Mouse (Mus musculus) heart, adult 2 months (tissue): Measurements from ENCODE around the gene Cpsf6.

Experiments used
- CTCF ChIP-seq: fragments of 200-600 bp; IDR thresholded peaks from 2 replicates; pipeline ENCODE4 v1.8.1; 2022; ENCODE audit warnings: antibody characterized with exemption, mild to moderate bottlenecking, moderate library complexity
- EP300 ChIP-seq: fragments of 200-500 bp; IDR thresholded peaks from 2 replicates; pipeline ENCODE4 v1.6.1; 2011; ENCODE audit warnings: low read depth, low read length, control low read depth; ENCODE audit not compliant: insufficient read depth
- POLR2A ChIP-seq: fragments of 200-500 bp; IDR thresholded peaks from 2 replicates; pipeline ENCODE4 v1.6.1; 2011; ENCODE audit warnings: mild to moderate bottlenecking, low read depth, low read length, control low read depth; ENCODE audit not compliant: insufficient read depth

DNA sequence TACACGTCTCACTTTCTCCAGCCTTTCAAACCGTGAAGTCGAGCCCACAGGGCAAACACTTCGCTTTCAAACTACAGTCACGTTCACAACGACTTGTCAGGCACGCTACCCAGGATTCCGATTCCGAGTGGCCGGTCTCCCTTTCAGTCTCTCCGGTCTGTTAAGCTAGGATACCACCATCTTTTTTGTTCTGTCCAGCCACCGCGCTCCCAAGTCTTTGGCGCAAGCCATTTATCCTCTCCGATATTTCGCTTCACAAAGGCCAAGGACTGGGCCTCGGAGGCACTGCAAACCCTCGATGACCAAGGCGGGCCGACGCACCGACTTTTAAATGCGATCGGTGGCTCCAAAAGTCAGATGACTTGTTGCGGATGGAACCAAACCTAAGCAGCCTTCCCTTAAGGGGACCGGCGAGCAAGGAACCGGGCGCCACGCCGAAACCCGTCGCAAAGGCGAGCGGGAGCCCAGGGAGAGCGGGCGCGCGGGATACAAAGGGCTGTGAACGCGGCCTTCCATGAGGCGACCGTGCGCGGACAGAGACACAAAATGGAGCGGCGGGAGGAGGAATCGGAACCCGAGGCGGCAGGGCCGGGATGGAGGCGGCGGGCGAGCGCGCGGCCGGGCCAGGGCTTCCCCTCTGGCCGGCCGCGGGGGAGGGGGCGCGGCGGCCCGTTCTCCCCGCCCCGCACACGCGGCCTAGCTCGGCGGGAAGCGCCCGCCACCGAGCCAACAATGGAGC is 3.8 kb downstream of the Cpsf6 start:
- no peak for TF ChIP-seq CTCF
- TF ChIP-seq POLR2A, result no peak
- TF ChIP-seq EP300, result no peak
